Mouse (Mus musculus) cerebellum, adult 2 months (tissue): ENCODE results near the gene Lyve1.

Experiments
- CTCF ChIP-seq: fragments of 200-500 bp; IDR thresholded peaks from 2 replicates; pipeline ENCODE4 v1.5.1; 2011; ENCODE audit warnings: low read depth, mild to moderate bottlenecking, control low read depth, low read length, moderate library complexity, borderline replicate concordance; ENCODE audit not compliant: insufficient read depth
- POLR2A ChIP-seq: fragments of 200-500 bp; IDR thresholded peaks from 2 replicates; pipeline ENCODE4 v1.6.1; 2011; ENCODE audit warnings: low read length, control low read depth, borderline replicate concordance; ENCODE audit not compliant: insufficient read depth

DNA sequence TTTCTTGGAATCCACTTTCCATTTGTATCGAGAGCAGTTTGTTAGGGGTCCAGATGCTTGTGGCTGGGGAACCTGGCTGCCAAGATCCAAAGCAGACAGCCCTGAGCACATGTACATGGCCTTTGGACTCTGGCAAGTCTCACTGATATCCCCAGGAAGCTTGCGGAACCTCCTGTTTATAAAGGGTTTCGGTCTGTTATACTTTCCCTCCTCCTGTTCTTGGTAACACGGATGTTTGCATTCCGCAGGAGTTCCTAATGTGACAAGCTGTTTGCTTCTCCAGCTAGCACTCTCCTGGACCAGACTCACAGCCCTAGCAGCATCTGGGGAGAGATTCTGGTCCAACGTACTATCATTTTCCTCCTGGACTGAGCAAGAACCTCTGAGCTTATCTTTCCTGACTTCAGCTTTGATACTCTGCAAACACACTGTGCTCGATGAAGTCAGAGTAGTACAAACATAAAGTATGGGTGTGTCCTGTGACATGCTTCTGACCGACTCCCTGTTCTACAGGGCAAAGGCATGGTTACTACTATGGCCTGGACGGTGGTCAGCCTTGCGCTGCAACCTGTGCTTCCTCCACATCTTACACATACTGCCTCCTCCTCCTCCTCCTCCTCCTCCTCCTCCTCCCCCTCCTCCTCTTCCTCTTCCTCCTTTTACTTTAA lies 31.0 kb upstream of the Lyve1 start:
- no peak for TF ChIP-seq POLR2A
- no peak for TF ChIP-seq CTCF
